Mouse (Mus musculus) kidney, adult 2 months (tissue): ENCODE data around the gene Myd88.

Experiments
- CTCF ChIP-seq: fragments of 200-500 bp; conservative IDR thresholded peaks from 2 replicates; pipeline ENCODE4 v1.5.1; 2011; ENCODE audit warnings: low read depth, mild to moderate bottlenecking, control low read depth, low read length, moderate library complexity, mixed read lengths; ENCODE audit not compliant: insufficient read depth, insufficient read length
- POLR2A ChIP-seq: fragments of 200-500 bp; IDR thresholded peaks from one replicate; pipeline ENCODE4 v1.6.1; 2011; ENCODE audit warnings: low read depth, low read length, control low read depth

- TF ChIP-seq CTCF (no peak), POLR2A (no peak)
These were observed 28.1 kb downstream of the Myd88 start for GRCm38 (mm10) chr9:119313096-119313495.
